Mouse (Mus musculus) CH12.LX (cell line): ENCODE data around the gene Aif1l. TPM values are rescaled to one million over a fixed set of nuclear protein-coding genes. Genes with fewer than 3 reads are reported as not detected.

Experiments
- DNase-seq: peaks from one replicate; pipeline ENCODE4 v3.0.0-alpha.2; 2013; ENCODE audit errors: extremely low read depth
- H3K27ac ChIP-seq: 2 replicates; pipeline ENCODE4 v1.5.1; 2012; ENCODE audit warnings: low read depth, mild to moderate bottlenecking, control low read depth, moderate library complexity; ENCODE audit not compliant: insufficient read depth
- H3K27me3 ChIP-seq: replicated peaks from 2 replicates; pipeline ENCODE3; 2012; ENCODE audit warnings: inconsistent platforms
- H3K36me3 ChIP-seq, 2 experiments: replicated peaks in 1 of 2; 2 replicates each; pipeline versions ENCODE3 to v1.6.1; 2012; ENCODE audit warnings: inconsistent platforms in 1 of 2, low read length in 1 of 2, mild to moderate bottlenecking in 1 of 2, mixed read lengths in 1 of 2, moderate library complexity in 1 of 2; ENCODE audit not compliant: control insufficient read depth in 1 of 2, insufficient read depth in 1 of 2
- H3K4me1 ChIP-seq, 2 experiments: 2 replicates each; pipeline ENCODE4 v1.6.1; 2012; ENCODE audit warnings: inconsistent platforms in 1 of 2, moderate library complexity in 1 of 2; ENCODE audit not compliant: insufficient read depth in 2 of 2, control insufficient read depth in 1 of 2
- H3K4me2 ChIP-seq: 2 replicates; pipeline ENCODE4 v1.6.1; 2012; ENCODE audit warnings: low read depth, mild to moderate bottlenecking, control low read depth; ENCODE audit not compliant: poor library complexity, insufficient read depth, severe bottlenecking
- H3K4me3 ChIP-seq, 3 experiments: fragments of 150-350 bp in 1 of 3; sonication (generic) in 1 of 3; replicated peaks in 1 of 3; 2 replicates each; pipeline versions ENCODE3 to v1.5.1; 2011 to 2012; ENCODE audit warnings: low read depth in 2 of 3, low read length in 2 of 3, mild to moderate bottlenecking in 2 of 3, moderate library complexity in 2 of 3, control low read depth in 1 of 3, improper control_type of control experiment in 1 of 3, inconsistent platforms in 1 of 3, mixed read lengths in 1 of 3; ENCODE audit not compliant: poor library complexity in 1 of 3
- H3K79me2 ChIP-seq: replicated peaks from 2 replicates; pipeline ENCODE4 v1.6.1; 2012; ENCODE audit warnings: mild to moderate bottlenecking, moderate library complexity; ENCODE audit not compliant: control insufficient read depth, poor library complexity, insufficient read depth, severe bottlenecking; ENCODE audit errors: extremely low read depth
- H3K9ac ChIP-seq: 2 replicates; pipeline ENCODE4 v1.6.1; 2012; ENCODE audit warnings: low read depth, mild to moderate bottlenecking, control low read depth, moderate library complexity; ENCODE audit not compliant: insufficient read depth
- H3K9me3 ChIP-seq: replicated peaks from 2 replicates; pipeline ENCODE3; 2012; ENCODE audit warnings: low read length, inconsistent platforms, mixed read lengths
- BHLHE40 ChIP-seq: IDR thresholded peaks from 2 replicates; pipeline ENCODE4 v1.6.1; 2011; ENCODE audit warnings: mild to moderate bottlenecking, low read depth, low read length, improper control_type of control experiment
- CHD2 ChIP-seq: IDR thresholded peaks from 2 replicates; pipeline ENCODE4 v1.6.1; 2011; ENCODE audit warnings: low read length, improper control_type of control experiment
- CTCF ChIP-seq, 2 experiments: IDR thresholded peaks in 1 of 2; conservative IDR thresholded peaks in 1 of 2; 2 replicates each; pipeline ENCODE4 v1.5.1; 2011 to 2012; ENCODE audit warnings: low read depth in 2 of 2, low read length in 2 of 2, improper control_type of control experiment in 1 of 2, inconsistent platforms in 1 of 2, mild to moderate bottlenecking in 1 of 2, moderate library complexity in 1 of 2
- E2F4 ChIP-seq: IDR thresholded peaks from 2 replicates; pipeline ENCODE4 v1.6.1; 2011; ENCODE audit warnings: low read depth, low read length, improper control_type of control experiment; ENCODE audit not compliant: insufficient replicate concordance
- HCFC1 ChIP-seq: IDR thresholded peaks from 2 replicates; pipeline ENCODE4 v1.6.1; 2012; ENCODE audit warnings: low read depth, mild to moderate bottlenecking, inconsistent platforms, low read length, improper control_type of control experiment
- IRF4 ChIP-seq: IDR thresholded peaks from 2 replicates; pipeline ENCODE4 v1.6.1; 2014; ENCODE audit warnings: low read depth, mild to moderate bottlenecking, inconsistent platforms, low read length, improper control_type of control experiment
- JUN ChIP-seq: IDR thresholded peaks from 2 replicates; pipeline ENCODE4 v1.6.1; 2011; ENCODE audit warnings: low read depth, mild to moderate bottlenecking, low read length, improper control_type of control experiment, moderate library complexity; ENCODE audit not compliant: insufficient read depth
- JUND ChIP-seq: conservative IDR thresholded peaks from 2 replicates; pipeline ENCODE4 v1.6.1; 2011; ENCODE audit warnings: low read depth, low read length, improper control_type of control experiment
- MAX ChIP-seq: IDR thresholded peaks from 2 replicates; pipeline ENCODE4 v1.6.1; 2011; ENCODE audit warnings: low read length, improper control_type of control experiment
- MAZ ChIP-seq: IDR thresholded peaks from 2 replicates; pipeline ENCODE4 v1.6.1; 2012; ENCODE audit warnings: low read depth, mild to moderate bottlenecking, inconsistent platforms, low read length, improper control_type of control experiment, moderate library complexity
- MXI1 ChIP-seq: IDR thresholded peaks from 2 replicates; pipeline ENCODE4 v1.6.1; 2011; ENCODE audit warnings: mild to moderate bottlenecking, low read depth, low read length, improper control_type of control experiment
- MYC ChIP-seq: IDR thresholded peaks from 2 replicates; pipeline ENCODE4 v1.6.1; 2011; ENCODE audit warnings: low read depth, mild to moderate bottlenecking, improper control_type of control experiment, low read length
- POLR2A ChIP-seq: IDR thresholded peaks from 2 replicates; pipeline ENCODE4 v1.6.1; 2011; ENCODE audit warnings: low read depth, mild to moderate bottlenecking, improper control_type of control experiment, low read length
- POLR2AphosphoS2 ChIP-seq: IDR thresholded peaks from 2 replicates; pipeline ENCODE4 v1.6.1; 2011; ENCODE audit warnings: low read depth, low read length, improper control_type of control experiment
- RCOR1 ChIP-seq: conservative IDR thresholded peaks from 2 replicates; pipeline ENCODE4 v1.6.1; 2012; ENCODE audit warnings: low read depth, mild to moderate bottlenecking, inconsistent platforms, low read length, improper control_type of control experiment
- SMC3 ChIP-seq: IDR thresholded peaks from 2 replicates; pipeline ENCODE4 v1.6.1; 2011; ENCODE audit warnings: low read depth, low read length, improper control_type of control experiment
- TCF12 ChIP-seq: IDR thresholded peaks from 2 replicates; pipeline ENCODE4 v1.6.1; 2014; ENCODE audit warnings: low read depth, mild to moderate bottlenecking, inconsistent platforms, low read length, improper control_type of control experiment
- UBTF ChIP-seq: IDR thresholded peaks from 2 replicates; pipeline ENCODE4 v1.6.1; 2012; ENCODE audit warnings: low read depth, mild to moderate bottlenecking, inconsistent platforms, low read length, improper control_type of control experiment, moderate library complexity
- USF2 ChIP-seq: conservative IDR thresholded peaks from 2 replicates; pipeline ENCODE4 v1.6.1; 2011; ENCODE audit warnings: low read depth, low read length, improper control_type of control experiment
- ZC3H11A ChIP-seq: IDR thresholded peaks from 2 replicates; pipeline ENCODE4 v1.6.1; 2012; ENCODE audit warnings: low read depth, mild to moderate bottlenecking, inconsistent platforms, low read length, improper control_type of control experiment
- ZKSCAN1 ChIP-seq: IDR thresholded peaks from 2 replicates; pipeline ENCODE4 v1.6.1; 2012; ENCODE audit warnings: low read depth, inconsistent platforms, low read length, improper control_type of control experiment, borderline replicate concordance
- ZMIZ1 ChIP-seq: IDR thresholded peaks from 2 replicates; pipeline ENCODE4 v1.6.1; 2012; ENCODE audit warnings: low read depth, mild to moderate bottlenecking, inconsistent platforms, low read length, improper control_type of control experiment
- dilution Hi-C: fragments of 300-500 bp; cut with MboI; formaldehyde crosslinking; loops from 2 replicates; pipeline ENCODE4 v1.14.3; 2020; ENCODE audit warnings: low sequenced_read_pairs; ENCODE audit not compliant: extremely low pct_unique_long_range_greater_than_20kb, extremely low pct_ligation_motif_present
- in situ Hi-C: fragments of 300-500 bp; cut with MboI; formaldehyde crosslinking; loops from 3 replicates; pipeline ENCODE4 v1.14.3; 2019; ENCODE audit warnings: low sequenced_read_pairs, low pct_ligation_motif_present, low pct_unique_long_range_greater_than_20kb, mixed read lengths
- polyA plus RNA-seq: library from polyadenylated mRNA; unstranded; fragments of >175 nt; gene quantifications from 2 replicates; pipeline ENCODE4 v1.2.1, GENCODE M21; 2012; ENCODE audit warnings: low read depth; ENCODE audit not compliant: insufficient read length
- total RNA-seq, 2 experiments: library from RNA; depleted of rRNA; stranded (reverse); fragments of 300-350 nt in 1 of 2; fragments of >200 nt in 1 of 2; gene quantifications; 2 replicates each; pipeline ENCODE4 v1.2.3; 2012 to 2014

The Aif1l gene
- total and polyA plus RNA-seq, 3 experiments: 0.11 to 0.81 TPM; not detected in 1

- H3K4me3 ChIP-seq: no peak overlapping the region
- dilution Hi-C loops: no loop called here
- DNase-seq: no peak
Measured at GRCm38 (mm10) chr2:31945580-31945979, 4.4 kb upstream of the Aif1l start.

GRCm38 (mm10) chr2:31948392-31948791, 1.5 kb upstream of the Aif1l start:
- Histone ChIP-seq H3K4me1 (peaks cover 5 to 6% of the 10 kb centered on the region in 2 experiments; a peak in 3 of 4 replicates), H3K36me3 (no peaks in the 10 kb centered on the region), H3K9me3 (no peaks in the 10 kb centered on the region), H3K9ac (no peak overlapping the region), H3K4me2 (no peak overlapping the region), H3K27me3 (peaks cover 88% of the 10 kb centered on the region), H3K4me3 (no peak overlapping the region), H3K27ac (no peak overlapping the region), H3K79me2 (no peaks in the 10 kb centered on the region)
- DNase-seq: no peak
- dilution Hi-C loops (no loop called here), in situ Hi-C loops (no loop called here)
- TF ChIP-seq ZMIZ1 (no peak), MAX (no peak), JUND (no peak), BHLHE40 (no peak), HCFC1 (no peak), ZC3H11A (no peak), UBTF (no peak), IRF4 (no peak), RCOR1 (no peak), JUN (no peak), TCF12 (no peak), MAZ (no peak), POLR2A (no peak), POLR2AphosphoS2 (no peak), E2F4 (no peak), CTCF (conservative IDR thresholded peaks at IDR 0.05 in 1 of 2, IDR thresholded peaks at IDR 0.05 in 1 of 2; ENCODE audit: low read depth in 2 of 2, low read length in 2 of 2) (no peak)

More at GRCm38 (mm10) chr2:31945580-31945979, 4.4 kb upstream of the Aif1l start:
- Histone ChIP-seq H3K79me2 (no peaks in the 10 kb centered on the region), H3K4me1 (0 out of 4 replicates have a peak, but pooled peaks cover 0 to 3% of the 10 kb centered on the region in 2 experiments), H3K4me2 (no peak overlapping the region), H3K27me3 (peaks cover 77% of the 10 kb centered on the region), H3K36me3 (no peaks in the 10 kb centered on the region), H3K9ac (no peak overlapping the region), H3K27ac (no peak overlapping the region), H3K9me3 (no peaks in the 10 kb centered on the region)
- in situ Hi-C loops: no loop called here
- TF ChIP-seq RCOR1 (no peak), MXI1 (no peak), UBTF (no peak), SMC3 (no peak), CHD2 (no peak), CTCF (conservative IDR thresholded peaks at IDR 0.05 in 1 of 2, IDR thresholded peaks at IDR 0.05 in 1 of 2; ENCODE audit: low read depth in 2 of 2, low read length in 2 of 2) (no peak), MAZ (no peak), USF2 (no peak), ZKSCAN1 (no peak), MYC (no peak), JUND (no peak), MAX (no peak), ZC3H11A (no peak), TCF12 (no peak), ZMIZ1 (no peak)
